Mouse (Mus musculus): ENCODE measurements around the gene Farp1.

The Farp1 gene

DNA sequence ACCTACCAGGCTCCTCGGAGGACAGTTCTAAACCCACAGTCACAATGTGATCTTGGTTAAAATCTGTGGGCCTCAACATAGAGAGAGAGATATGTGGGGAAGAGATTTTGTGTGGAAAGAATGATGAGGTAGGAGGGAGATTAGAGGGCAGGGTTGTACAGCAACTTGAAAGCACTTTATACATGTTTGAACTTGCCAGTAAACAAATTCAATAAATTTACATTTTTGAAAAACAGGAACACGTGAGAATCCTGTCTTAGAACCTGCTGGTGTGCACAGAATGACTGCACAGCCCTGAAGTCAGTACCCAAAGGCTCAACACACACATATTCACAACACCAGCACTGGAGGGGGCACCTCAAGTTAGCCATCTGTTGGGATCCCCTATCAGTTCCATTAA is 276.1 kb downstream of the Farp1 start:
- no peak for DNase-seq (ENCODE audit: low spot score)

DNA sequence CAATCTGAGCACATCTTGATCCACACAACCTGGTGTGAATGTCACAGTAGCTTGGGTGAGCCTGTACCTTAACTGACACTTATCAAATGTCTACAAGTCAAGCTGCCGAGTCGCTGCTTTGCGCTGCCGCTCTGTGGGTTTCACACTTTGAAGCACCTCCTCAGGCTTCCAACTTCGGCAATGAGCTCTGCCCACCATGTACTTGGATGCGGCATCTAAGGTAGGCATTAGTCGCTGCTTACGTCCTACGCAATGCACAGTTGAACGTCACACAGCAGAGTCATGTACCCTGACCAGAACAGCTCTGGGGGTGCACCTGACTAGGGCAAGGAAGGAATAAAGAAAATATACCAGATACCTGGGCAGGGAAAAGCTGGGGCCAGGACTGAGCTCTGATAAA is 278.3 kb downstream of the Farp1 start:
- DNase-seq (ENCODE audit: low spot score): no peak

DNA sequence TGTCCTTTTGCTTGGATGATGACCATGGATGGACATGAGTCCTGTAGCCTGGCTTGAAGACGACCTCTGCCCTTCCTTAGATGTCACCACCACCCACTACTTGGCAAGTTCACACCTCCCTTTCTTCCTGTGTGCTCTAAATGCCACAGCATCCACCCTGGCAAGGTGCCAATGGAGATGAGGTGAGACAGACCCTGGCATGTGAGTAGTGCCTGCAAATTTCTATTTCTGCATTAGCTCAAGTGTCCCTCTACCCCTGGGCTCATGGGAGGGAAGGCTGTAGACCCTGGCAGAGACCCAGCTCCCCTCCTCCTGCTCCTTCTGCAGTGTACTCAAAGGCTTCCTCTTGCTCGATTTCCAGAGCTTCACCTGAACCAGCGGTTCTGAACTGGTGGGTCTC is 279.9 kb downstream of the Farp1 start:
- DNase-seq (ENCODE audit: low spot score): no peak

DNA sequence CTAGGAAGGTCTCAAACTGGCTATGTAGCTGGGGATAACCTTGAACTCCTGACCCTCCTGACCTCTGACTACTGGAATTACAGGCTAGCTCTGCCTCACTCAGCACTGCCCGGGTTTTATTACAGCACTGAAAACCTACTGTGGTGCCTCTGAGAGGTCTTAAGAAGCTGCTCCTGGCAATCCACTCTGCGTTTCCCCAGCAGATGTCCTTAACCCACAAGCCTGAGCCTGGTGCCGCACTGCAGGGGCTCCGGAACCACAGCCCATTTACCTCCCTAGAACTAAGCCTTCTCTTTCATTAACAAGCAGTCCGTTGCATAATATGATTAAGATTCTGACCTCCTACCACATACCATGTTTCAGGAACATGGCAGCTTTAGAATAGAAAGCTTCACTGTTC is 281.1 kb downstream of the Farp1 start:
- no peak for DNase-seq (ENCODE audit: low spot score)

DNA sequence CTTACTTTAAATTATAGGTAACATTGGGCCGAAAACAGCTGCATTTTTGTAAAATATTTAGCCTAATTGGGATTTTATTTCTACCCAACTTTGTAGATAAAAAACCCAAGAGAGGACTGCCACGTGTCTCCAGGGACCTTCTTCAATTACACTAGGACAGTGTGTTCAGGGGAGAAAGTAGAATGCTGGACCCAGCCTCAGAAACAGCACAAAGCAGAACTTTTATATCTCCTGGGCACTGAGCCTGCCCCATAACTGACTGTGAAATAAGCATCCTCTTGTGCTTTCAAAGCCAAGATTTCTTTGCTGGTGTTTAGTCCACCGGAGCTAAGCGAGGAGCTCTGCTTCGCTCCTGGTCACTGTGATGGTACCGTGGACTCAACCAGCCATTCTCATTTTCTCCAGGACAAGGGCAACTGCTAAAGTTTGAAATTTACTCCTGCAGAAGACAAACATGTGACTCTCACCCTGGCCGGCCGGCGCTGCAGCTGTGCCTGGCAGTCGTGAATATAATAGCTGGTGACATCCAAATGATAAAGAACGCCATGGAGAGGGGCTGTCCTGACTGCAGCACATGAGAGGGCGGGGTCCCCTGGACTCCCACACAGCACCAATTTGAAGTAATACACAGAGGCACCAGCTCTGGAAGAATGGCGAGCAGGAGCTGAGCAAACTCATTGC is 281.8 kb downstream of the Farp1 start:
- no peak for DNase-seq (ENCODE audit: low spot score)

DNA sequence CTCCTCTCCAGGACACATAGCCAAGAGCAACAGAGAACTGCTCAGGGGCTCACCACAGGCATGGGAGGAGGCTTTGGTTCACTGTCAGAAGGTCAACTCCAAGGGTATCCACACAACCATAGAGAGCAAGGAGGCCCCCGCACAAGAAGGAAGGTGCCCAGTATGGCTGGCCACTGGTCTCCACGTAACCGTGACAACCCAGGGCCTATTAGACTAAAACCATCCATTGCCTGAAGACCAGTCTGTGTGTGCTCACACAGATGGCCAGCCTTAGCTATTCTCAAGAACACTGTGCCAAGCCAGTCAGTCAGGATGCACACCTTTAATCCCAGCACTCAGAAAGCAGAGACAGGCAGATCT is 282.3 kb downstream of the Farp1 start:
- DNase-seq (ENCODE audit: low spot score): no peak

DNA sequence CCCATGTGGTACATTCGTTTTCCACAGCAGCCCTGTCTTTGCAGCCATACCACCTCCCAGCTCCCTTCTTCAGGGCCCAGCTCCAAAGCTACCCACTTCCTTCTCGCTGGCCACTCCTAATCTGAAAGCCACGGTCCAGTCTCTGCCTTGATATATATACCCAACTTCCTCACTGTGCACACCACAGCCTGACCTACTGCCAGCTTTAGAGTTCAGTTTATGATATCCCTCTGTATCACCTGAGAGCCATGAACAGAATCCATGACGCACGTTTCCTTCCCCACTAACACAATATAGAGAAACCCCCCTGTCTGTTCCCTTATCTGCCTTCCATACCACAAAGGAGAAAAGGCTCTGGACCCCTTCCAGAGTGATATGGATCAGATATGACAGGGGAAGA is 283.4 kb downstream of the Farp1 start:
- DNase-seq (ENCODE audit: low spot score): no peak

DNA sequence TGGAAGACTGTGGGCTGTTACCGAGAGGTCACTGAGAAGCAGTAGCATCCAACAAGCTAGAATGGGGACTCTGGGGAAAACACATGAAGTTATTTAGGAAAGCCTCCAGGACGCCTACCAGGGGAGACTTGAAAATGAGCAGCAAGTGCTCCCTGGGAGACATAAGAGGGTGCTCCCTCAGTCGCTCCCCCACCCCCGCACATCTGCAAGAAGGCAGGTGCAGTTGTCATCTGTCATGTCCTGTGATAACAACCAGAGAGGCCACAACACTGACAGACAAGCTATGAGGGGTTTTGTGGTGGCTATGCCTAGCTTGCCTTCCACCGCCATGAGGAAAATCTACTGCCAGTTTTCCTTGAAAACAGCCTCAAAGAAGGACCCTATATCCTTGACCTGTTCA is 287.1 kb downstream of the Farp1 start:
- DNase-seq (ENCODE audit: low spot score): no peak

DNA sequence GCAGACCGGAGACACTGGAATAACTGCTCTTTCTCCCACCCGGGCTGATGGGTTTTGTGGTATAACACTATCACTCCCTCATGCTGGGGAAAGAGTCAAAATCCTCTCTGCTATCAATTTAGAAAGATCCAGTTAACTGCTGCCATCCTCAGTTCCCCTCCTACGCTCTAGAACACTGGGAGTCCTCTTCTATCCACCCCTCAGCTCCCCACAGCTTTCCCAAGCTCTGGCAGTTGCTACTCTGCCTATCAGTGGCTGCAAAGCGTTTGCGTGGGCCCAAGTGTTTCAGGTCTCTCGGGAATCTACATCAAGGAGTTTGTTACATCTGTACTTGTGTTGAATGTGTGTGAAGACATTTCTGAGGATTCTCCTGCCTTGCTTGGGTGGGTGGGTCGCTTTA is 287.6 kb downstream of the Farp1 start:
- DNase-seq (ENCODE audit: low spot score): no peak

DNA sequence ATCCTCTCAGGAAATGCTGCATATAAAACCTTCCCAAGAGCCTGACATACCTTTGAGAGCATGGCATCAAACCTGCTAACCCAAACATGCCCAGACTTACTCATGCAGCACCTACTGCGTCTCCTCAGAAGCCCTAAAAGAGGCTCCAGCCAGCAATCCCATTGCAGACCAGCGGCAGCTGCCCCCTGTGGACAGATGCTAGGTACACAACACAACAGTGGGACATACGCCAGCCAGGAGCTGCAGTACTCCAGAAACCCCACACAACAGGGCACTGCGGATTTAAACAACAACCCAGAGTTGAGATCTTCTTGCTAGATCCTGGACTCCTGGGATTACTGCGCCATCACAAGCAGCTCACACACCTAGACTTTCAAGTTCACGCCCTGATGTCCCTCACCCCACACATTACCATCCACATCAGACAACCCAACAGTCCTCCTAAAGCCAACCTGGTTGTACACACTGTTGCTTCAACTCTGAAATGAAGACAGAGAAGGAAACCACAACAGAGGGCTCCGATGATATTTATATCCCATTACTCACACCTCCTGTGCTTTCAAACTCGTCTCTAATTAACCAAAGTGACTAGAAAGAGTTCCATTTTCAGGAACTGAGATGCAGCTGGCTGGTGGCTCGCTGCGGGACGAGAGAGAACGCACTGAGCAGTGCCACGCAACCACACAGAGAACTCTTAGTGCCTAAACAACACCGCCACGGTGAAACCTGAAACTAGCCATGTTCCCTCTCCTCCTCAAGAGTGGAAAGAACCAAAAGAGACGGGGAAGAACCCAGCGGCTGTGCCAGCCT is 289.7 kb downstream of the Farp1 start:
- no peak for DNase-seq (ENCODE audit: low spot score)

DNA sequence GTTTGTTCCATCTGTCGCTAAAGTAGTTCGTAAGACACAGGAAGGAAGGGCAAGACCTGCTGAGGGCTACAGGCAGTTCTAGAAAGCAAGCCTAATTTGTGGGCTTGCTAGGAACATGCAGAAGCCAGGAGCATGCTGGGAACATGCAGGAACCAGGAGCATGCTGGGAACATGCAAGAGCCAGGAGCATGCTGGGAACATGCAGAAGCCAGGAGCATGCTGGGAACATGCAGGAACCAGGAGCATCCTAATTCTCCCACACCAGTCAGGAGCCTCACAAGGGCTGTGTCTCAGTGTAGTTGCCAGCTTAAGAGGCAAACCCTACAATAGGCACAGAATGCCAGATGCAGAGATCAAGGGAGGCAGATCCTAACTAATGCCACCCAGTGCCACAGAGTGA is 291.4 kb downstream of the Farp1 start:
- DNase-seq (ENCODE audit: low spot score): no peak

DNA sequence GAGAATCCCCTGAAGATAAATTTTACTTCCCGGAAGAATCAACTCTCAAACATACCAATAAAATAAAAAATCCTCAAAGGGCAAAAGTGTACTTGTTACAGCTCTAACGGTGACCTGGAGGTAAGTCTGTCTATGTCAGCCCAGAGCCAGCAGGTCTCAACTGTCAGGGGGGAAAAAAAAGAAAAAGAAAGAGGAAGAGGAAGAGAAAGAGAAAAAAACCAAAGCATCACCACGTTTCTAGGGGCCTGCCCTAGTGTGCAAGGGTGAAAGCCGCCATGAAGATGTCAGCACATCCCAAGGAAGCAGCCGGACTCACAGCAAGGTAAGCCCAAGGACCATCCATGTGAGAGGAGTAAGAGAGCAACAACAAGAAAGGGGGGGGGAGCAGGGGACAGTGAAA is 293.9 kb downstream of the Farp1 start:
- DNase-seq (ENCODE audit: low spot score): no peak

DNA sequence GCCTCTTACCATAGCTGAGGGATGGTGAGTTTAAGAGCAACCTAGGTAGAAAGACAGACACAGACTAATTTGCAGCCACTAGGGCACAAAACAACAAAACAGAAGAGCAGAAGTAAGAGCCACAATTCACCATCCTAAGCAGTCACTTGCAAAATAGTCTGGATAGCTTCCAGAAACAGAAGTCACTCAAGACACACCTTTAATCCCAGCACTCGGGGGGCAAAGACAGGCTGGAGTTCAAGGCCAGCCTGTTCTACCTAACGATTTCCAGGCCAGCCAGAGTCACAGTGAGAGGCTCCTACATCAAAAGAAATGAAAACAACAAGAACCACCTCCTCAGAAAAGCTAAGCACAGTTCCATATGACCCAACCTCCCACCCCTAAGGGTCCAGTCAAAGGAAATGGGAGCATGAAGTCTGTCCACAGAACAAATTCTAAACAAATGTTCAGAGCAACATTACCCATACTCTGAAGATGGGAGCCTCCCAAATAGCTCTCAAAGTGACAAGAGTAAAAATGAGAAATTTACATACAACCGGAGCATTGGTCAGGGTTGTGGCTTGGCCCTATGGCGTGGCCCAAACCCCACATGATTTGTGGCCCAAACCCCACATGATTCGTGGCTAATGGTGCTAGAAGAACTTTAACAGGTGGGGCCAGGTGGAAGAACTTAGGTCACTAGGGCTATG is 294.5 kb downstream of the Farp1 start:
- no peak for DNase-seq (ENCODE audit: low spot score)

DNA sequence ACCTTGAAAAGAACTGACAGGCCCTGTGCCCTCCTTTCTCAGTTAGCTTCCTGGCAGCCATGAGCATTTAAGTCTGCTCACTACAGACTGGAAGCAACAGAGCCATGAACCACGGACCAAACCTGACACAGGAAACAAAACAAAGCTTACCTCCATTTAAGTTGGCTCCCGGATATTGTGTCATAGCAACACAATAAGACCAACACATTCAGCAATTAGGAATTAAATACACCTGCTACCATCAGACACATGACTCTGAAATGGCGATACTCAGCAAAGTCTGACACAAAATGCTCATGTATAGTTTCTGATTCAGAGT is 295.0 kb downstream of the Farp1 start:
- DNase-seq (ENCODE audit: low spot score): no peak

Data from ovary, postnatal 14 days (tissue).